Mouse (Mus musculus) bone marrow macrophage, adult 2 months (primary cell): Measurements from ENCODE around the gene Rnf168. TPM values are rescaled to one million over a fixed set of nuclear protein-coding genes. Genes with fewer than 3 reads are reported as not detected.
"Not testable (repeated sequence)": the region's sequence is repeated elsewhere in the genome, so short reads cannot be mapped to it uniquely, and the experiment has no call there.

Experiments
- H3K27ac ChIP-seq: 2 replicates; pipeline ENCODE4 v1.5.1; 2012; ENCODE audit warnings: low read depth, low read length; ENCODE audit not compliant: insufficient read depth
- H3K4me1 ChIP-seq: 2 replicates; pipeline ENCODE4 v1.6.1; 2012; ENCODE audit warnings: low read length; ENCODE audit not compliant: control insufficient read depth, insufficient read depth
- H3K4me3 ChIP-seq: 2 replicates; pipeline ENCODE4 v1.5.1; 2012; ENCODE audit warnings: mild to moderate bottlenecking, low read length, moderate library complexity; ENCODE audit not compliant: insufficient read depth
- CTCF ChIP-seq: IDR thresholded peaks from 2 replicates; pipeline ENCODE4 v1.5.1; 2012; ENCODE audit warnings: low read depth, mild to moderate bottlenecking, low read length, moderate library complexity
- POLR2A ChIP-seq: IDR thresholded peaks from 2 replicates; pipeline ENCODE4 v1.6.1; 2012; ENCODE audit warnings: mild to moderate bottlenecking, low read depth, low read length, borderline replicate concordance
- polyA plus RNA-seq: library from polyadenylated mRNA; stranded (reverse); fragments of >200 nt; gene quantifications from 2 replicates; pipeline ENCODE4 v1.2.4, GENCODE M21; 2012; ENCODE audit not compliant: missing spikeins, insufficient read depth, insufficient read length

Rnf168 gene
- 10.5 and 11.2 TPM in 2 replicates for polyA plus RNA-seq

DNA sequence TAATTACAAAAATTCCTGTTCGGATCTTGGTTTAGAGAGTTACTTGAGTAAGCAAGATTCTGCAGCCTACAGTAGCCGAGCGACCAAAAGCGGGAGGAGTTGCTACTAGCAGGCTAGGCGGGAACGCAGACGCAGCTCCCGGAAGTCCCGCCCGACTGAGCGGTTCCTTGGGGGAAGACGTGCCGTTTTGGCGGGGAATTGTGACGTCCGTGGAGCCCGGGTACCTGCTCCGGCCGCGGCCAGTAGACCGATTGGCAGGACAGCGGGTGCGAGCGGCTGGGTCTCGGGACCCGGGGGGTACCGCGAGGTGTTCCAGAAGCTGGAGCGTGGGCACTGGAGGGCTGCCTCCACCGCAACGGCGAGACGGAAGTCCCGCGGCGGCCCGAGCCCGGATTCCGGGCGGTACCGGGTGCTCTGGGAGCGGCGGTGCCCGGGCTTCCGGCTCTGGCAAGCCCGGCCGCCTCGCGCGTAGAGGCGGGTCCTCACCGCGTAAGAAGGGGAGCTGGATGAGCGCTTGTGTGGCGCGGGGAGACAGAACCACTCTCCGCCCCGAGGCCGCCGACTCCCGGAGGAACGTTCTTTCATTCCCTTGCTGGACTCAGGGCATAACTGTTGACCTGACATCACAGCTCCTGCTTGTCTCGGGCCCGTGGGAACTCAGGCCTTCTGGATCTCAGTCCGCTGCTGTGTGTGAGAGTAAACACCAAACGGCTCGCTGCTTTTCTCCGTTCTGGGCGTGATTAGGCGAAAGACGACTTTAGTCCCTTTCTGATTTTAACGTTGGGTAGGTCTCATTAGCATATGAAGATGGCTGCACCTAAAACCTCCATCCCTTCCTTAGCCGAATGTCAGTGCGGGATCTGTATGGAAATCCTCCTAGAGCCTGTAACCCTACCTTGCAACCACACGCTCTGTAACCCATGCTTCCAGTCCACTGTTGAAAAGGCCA, at the start of gene Rnf168:
TSS of gene Rnf168 (plus strand) at position 152 of the 949 bp plus-strand sequence.
- H3K4me3 ChIP-seq: peak within 1 kb of the TSS; percentile 93
- H3K4me1 ChIP-seq: peaks cover 20% of the 10 kb centered on the region
- no peak for TF ChIP-seq CTCF
- no peak for TF ChIP-seq POLR2A

DNA sequence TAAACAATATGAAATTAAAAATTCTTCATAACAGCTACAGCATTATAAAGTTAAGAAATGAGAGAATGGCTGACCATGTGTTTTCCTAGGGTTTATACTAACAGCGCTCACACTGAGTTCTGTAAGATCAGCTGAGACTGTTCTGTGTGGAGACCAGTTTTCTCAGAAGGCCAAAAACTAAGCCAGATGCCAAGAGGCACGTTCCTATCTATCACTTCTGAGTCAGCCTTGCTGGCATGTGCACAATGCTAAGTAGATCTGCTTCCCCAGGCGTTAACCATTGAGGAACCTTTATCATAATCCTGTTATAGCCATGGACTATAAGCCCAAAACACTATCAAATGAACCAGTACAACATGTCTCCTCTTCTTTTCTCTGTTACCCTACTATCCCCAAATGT, 45.2 kb upstream of the Rnf168 start:
- not testable (repeated sequence) for H3K4me1 ChIP-seq, H3K27ac ChIP-seq, H3K4me3 ChIP-seq

More for the DNA sequence above, at the start of gene Rnf168:
- H3K27ac ChIP-seq: peak within 1 kb of the TSS; percentile 83

- Histone ChIP-seq H3K4me3 (no peak overlapping the region), H3K27ac (no peak overlapping the region), H3K4me1 (peaks cover 9% of the 10 kb centered on the region; the same call in 1 of the 2 replicates)
- no peak for TF ChIP-seq POLR2A
- no peak for TF ChIP-seq CTCF
Measured at GRCm38 (mm10) chr16:32237930-32238680, 39.2 kb upstream of the Rnf168 start.

- Histone ChIP-seq H3K4me3 (no peak overlapping the region), H3K4me1 (peaks cover 9% of the 10 kb centered on the region; the same call in 1 of the 2 replicates), H3K27ac (no peak overlapping the region)
- no peak for TF ChIP-seq POLR2A
- no peak for TF ChIP-seq CTCF
Measured at GRCm38 (mm10) chr16:32239428-32240312, 37.6 kb upstream of the Rnf168 start.

- peaks cover 17% of the 10 kb centered on the region for H3K4me1 ChIP-seq
- no peak overlapping the region for H3K4me3 ChIP-seq
- no peak overlapping the region for H3K27ac ChIP-seq
- no peak for TF ChIP-seq POLR2A
- no peak for TF ChIP-seq CTCF
Measured at GRCm38 (mm10) chr16:32243901-32244300, 33.4 kb upstream of the Rnf168 start.

- no peak for TF ChIP-seq POLR2A
- TF ChIP-seq CTCF: no peak
- Histone ChIP-seq H3K4me1 (peaks cover 11% of the 10 kb centered on the region), H3K27ac (peak overlapping the region; percentile 13), H3K4me3 (peak overlapping the region; percentile 74)
Measured at GRCm38 (mm10) chr16:32246351-32246791, 30.9 kb upstream of the Rnf168 start.

- peaks cover 8% of the 10 kb centered on the region for H3K4me1 ChIP-seq
- H3K27ac ChIP-seq: peak within 1 kb of the TSS; percentile 70
- TF ChIP-seq CTCF (no peak), POLR2A (no peak)
- H3K4me3 ChIP-seq: peak within 1 kb of the TSS; percentile 74
Measured at GRCm38 (mm10) chr16:32246952-32247370, 30.3 kb upstream of the Rnf168 start, which contains the start of the genes Fbxo45 and Wdr53. TSS of gene Fbxo45 (minus strand) at chr16:32247158. TSS of gene Wdr53 (plus strand) at chr16:32247227.

DNA sequence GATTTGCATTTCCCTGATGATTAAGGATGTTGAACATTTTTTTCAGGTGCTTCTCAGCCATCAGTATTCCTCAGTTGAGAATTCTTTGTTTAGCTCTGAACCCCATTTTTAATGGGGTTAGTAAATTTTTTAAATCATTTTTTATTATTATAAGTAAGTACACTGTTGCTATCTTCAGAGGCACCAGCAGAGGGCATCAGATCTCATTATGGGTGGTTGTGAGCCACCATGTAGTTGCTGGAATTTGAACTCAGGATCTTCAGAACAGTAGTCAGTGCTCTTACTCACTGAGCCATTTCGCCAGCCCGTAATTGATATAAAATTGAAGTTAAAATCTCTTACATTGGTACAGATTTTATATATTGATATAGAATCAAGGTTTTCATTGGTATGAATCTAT, 13.0 kb upstream of the Rnf168 start:
- H3K27ac ChIP-seq: not testable (repeated sequence)

GRCm38 (mm10) chr16:32271291-32271690, 6.0 kb upstream of the Rnf168 start, which contains the start of gene Smco1:
TSS of gene Smco1 (plus strand) at chr16:32271468.
- Histone ChIP-seq H3K27ac (no peak within 1 kb of the TSS), H3K4me1 (peaks cover 13% of the 10 kb centered on the region), H3K4me3 (no peak within 1 kb of the TSS)
- TF ChIP-seq CTCF (no peak), POLR2A (no peak)

More for the DNA sequence above, 13.0 kb upstream of the Rnf168 start:
- not testable (repeated sequence) for H3K4me3 ChIP-seq, H3K4me1 ChIP-seq
